Mouse (Mus musculus): ENCODE data around the gene Zwilch. TPM values are rescaled to one million over a fixed set of nuclear protein-coding genes. Genes with fewer than 3 reads are reported as not detected.
A peak's percentile ranks its signal among the peaks of the same experiment; 100 is the strongest.
"Not testable (repeated sequence)": the region's sequence is repeated elsewhere in the genome, so short reads cannot be mapped to it uniquely, and the experiment has no call there.

Gene Zwilch
- polyA plus RNA-seq, 1 experiment, result 8.1 TPM

DNA sequence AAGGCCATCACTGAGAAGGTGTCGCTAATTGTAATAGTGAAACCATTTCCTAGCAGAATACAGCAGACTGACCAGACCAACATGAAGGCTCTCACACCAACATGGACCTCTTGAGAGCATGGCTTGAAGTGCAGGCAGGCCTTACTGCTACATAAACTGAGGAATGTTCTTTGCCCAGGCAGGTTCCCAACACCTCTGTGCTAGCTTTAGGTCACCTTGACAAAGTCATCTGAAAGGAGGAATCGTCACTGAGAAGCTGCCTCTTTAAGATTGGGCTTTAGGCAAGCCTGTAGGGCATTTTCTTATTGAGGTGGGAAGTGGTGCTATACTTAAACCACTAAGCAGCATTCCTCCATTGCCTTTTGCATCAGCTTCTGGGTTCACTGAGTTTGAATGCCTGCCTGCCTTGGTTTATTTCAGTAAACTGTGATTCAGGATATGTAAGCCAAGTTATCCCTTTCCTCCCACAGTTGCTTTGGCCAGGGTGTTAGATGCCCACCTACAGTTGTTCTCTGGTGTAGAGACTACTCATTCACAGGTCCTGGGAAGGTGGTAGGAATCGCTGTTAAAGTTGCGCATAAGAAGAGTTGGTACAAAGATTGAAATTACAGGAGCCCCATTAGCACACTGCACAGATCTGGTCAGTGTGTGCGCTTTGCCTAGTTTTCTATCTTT is 11.4 kb upstream of the Zwilch start:
- WGBS, result 97% methylated on average over 5 of the region's 5 CpGs
- H3K36me3 ChIP-seq (ENCODE audit: control insufficient read depth, insufficient read depth, low read length), result peaks cover 22% of the 10 kb centered on the region
- H3K27ac ChIP-seq (ENCODE audit: control insufficient read depth, insufficient read depth, low read length), result no peak overlapping the region
- H3K27me3 ChIP-seq (ENCODE audit: control insufficient read depth, insufficient read depth, low read length), result no peaks in the 10 kb centered on the region
- peaks cover 3% of the 10 kb centered on the region for H3K4me1 ChIP-seq (replicated peaks; ENCODE audit: control insufficient read depth, insufficient read depth, low read length)
- TF ChIP-seq CTCF (IDR thresholded peaks at IDR 0.05; ENCODE audit: borderline replicate concordance, control insufficient read depth, extremely low read depth, insufficient read depth, low read length, poor library complexity), result no peak
- no peak for TF ChIP-seq POLR2A (IDR thresholded peaks at IDR 0.05; ENCODE audit: control insufficient read depth, extremely low read depth, insufficient read depth, low read length, poor library complexity)
- no peak overlapping the region for H3K4me3 ChIP-seq (ENCODE audit: control insufficient read depth, insufficient read depth, low read length)
- no peak for DNase-seq

DNA sequence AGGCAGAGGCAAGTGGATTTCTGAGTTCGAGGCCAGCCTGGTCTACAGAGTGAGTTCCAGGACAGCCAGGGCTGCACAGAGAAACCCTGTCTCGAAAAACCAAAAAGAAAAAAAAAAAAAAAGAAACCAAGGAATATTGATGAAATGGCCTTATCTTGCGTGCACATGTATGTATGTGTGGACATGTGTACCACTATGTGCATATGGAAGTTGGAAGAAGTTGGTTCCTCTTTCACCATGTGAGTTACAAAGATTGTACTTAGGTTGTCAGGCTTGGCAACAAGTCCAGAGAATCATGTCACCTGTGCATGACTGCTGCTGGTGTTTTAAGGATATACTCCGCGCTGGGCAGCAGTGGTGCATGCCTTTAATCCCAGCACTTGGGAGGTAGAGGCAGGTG is 10.4 kb upstream of the Zwilch start:
- H3K36me3 ChIP-seq (ENCODE audit: control insufficient read depth, insufficient read depth, low read length), result peaks cover 24% of the 10 kb centered on the region
- H3K4me1 ChIP-seq (replicated peaks; ENCODE audit: control insufficient read depth, insufficient read depth, low read length); H3K27me3 ChIP-seq (ENCODE audit: control insufficient read depth, insufficient read depth, low read length); H3K4me3 ChIP-seq (ENCODE audit: control insufficient read depth, insufficient read depth, low read length); DNase-seq; H3K27ac ChIP-seq (ENCODE audit: control insufficient read depth, insufficient read depth, low read length): not testable (repeated sequence)
- WGBS, result 95% methylated on average over 5 of the region's 5 CpGs

DNA sequence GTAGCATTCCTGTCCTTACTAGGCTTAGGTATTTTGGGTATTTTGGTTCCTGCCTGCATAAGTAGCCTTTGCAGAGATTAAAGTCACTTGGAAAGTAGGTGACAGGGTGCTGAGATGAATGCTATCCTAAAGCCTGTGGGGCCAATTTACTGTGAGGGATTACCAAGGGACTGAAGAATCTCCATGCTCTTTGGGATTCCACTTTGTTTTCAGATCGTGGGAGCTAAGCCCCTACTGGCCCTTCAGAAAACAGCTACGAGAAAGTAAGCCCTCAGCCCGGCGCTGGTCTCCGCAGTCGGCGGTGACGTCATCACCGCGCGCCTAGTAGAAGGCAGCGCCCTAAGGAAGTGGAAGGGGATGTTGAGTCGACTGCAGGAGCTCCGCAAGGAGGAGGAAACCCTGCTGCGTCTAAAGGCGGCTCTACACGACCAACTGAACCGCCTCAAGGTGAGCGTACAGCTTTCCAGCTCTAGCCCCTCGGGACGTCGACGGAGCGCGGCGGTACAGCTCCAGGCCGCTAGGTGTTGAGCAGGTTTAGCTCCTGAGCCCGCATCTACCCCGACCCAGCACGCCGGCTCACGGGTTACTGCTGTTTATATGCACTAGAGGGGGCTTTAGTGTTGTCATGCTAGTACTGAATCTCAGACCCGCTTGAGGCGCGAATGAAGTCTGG is 6.2 kb upstream of the Zwilch start, which contains the start of gene Snapc5:
TSS of gene Snapc5 (plus strand) at position 301 of the 673 bp plus-strand sequence.
- WGBS, result under 1% methylated on average over 35 of the region's 35 CpGs
- peaks cover 3% of the 10 kb centered on the region for H3K4me1 ChIP-seq (replicated peaks; ENCODE audit: control insufficient read depth, insufficient read depth, low read length)
- peaks cover 50% of the 10 kb centered on the region for H3K36me3 ChIP-seq (ENCODE audit: control insufficient read depth, insufficient read depth, low read length)
- TF ChIP-seq CTCF (IDR thresholded peaks at IDR 0.05; ENCODE audit: borderline replicate concordance, control insufficient read depth, extremely low read depth, insufficient read depth, low read length, poor library complexity), result peak; percentile 72; the same call in 1 of the 2 replicates
- peak; percentile 78 for TF ChIP-seq POLR2A (IDR thresholded peaks at IDR 0.05; ENCODE audit: control insufficient read depth, extremely low read depth, insufficient read depth, low read length, poor library complexity)
- peak; percentile 88 for DNase-seq
- H3K4me3 ChIP-seq (ENCODE audit: control insufficient read depth, insufficient read depth, low read length), result peak within 1 kb of the TSS; percentile 93
- H3K27me3 ChIP-seq (ENCODE audit: control insufficient read depth, insufficient read depth, low read length), result no peaks in the 10 kb centered on the region
- H3K27ac ChIP-seq (ENCODE audit: control insufficient read depth, insufficient read depth, low read length), result peak within 1 kb of the TSS; percentile 72; the same call in 1 of the 2 replicates

DNA sequence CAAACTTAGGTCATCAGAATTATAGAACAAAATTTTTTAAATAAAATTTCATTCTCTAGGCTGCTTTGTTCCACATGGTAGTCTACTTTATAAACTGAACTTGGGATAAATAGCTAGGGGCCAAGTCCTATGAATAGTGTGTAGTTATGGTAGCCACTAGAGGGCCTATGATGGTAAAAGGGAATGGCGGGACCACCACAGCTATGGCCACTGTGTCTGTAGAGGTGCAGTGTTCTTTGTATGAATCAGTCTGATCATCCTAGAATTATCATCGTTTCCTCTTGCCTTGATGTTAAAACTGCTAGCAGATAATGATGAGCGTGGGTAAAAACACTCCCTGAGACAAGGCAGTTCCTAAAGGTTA is 5.7 kb upstream of the Zwilch start:
- DNase-seq, result peak; percentile 8
- Histone ChIP-seq H3K36me3 (ENCODE audit: control insufficient read depth, insufficient read depth, low read length) (peaks cover 50% of the 10 kb centered on the region), H3K4me1 (replicated peaks; ENCODE audit: control insufficient read depth, insufficient read depth, low read length) (peaks cover 3% of the 10 kb centered on the region), H3K4me3 (ENCODE audit: control insufficient read depth, insufficient read depth, low read length) (no peak overlapping the region), H3K27ac (ENCODE audit: control insufficient read depth, insufficient read depth, low read length) (no peak overlapping the region), H3K27me3 (ENCODE audit: control insufficient read depth, insufficient read depth, low read length) (no peaks in the 10 kb centered on the region)
- WGBS, result 73% methylated on average over 3 of the region's 3 CpGs
- no peak for TF ChIP-seq POLR2A (IDR thresholded peaks at IDR 0.05; ENCODE audit: control insufficient read depth, extremely low read depth, insufficient read depth, low read length, poor library complexity)
- TF ChIP-seq CTCF (IDR thresholded peaks at IDR 0.05; ENCODE audit: borderline replicate concordance, control insufficient read depth, extremely low read depth, insufficient read depth, low read length, poor library complexity), result no peak

DNA sequence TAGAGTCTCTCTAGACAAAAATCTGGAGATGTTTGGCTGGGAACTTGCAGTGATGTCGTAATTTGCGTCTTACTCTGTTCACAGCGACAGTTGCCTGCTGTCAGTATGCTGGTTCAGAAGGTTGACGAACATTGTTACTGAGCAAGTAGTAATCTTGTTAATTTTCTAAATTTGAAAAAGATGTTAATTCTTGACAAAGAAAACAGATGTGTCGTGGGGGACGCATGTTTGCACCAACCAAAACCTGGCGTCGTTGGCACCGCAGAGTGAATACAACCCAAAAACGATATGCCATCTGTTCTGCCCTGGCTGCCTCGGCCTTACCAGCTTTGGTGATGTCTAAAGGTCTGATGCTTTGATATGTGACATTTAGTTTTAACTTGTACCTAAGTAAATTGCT is 2.5 kb upstream of the Zwilch start:
- Histone ChIP-seq H3K4me1 (replicated peaks; ENCODE audit: control insufficient read depth, insufficient read depth, low read length) (peaks cover 7% of the 10 kb centered on the region), H3K27ac (ENCODE audit: control insufficient read depth, insufficient read depth, low read length) (no peak overlapping the region), H3K4me3 (ENCODE audit: control insufficient read depth, insufficient read depth, low read length) (no peak overlapping the region), H3K36me3 (ENCODE audit: control insufficient read depth, insufficient read depth, low read length) (peaks cover 35% of the 10 kb centered on the region), H3K27me3 (ENCODE audit: control insufficient read depth, insufficient read depth, low read length) (no peaks in the 10 kb centered on the region)
- DNase-seq, result no peak
- 97% methylated on average over 11 of the region's 11 CpGs for WGBS
- TF ChIP-seq POLR2A (IDR thresholded peaks at IDR 0.05; ENCODE audit: control insufficient read depth, extremely low read depth, insufficient read depth, low read length, poor library complexity), result no peak

DNA sequence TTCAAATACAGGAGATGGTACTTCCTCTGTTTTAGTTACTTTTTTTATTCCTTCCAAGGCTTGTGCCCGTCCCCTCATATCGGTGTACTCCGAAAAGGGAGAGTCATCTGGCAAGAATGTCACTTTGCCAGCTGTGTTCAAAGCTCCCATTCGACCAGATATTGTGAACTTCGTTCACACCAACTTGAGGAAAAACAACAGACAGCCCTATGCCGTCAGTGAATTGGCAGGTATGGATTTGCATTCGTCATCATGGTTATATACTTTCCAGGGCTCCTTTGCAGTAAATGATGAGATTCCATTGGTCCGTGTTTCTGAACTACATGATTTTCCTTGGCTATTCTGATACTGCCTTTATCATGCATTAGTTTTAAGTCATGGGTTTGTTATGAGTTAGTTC is 1.9 kb upstream of the Zwilch start:
- no peak overlapping the region for H3K4me3 ChIP-seq (ENCODE audit: control insufficient read depth, insufficient read depth, low read length)
- TF ChIP-seq POLR2A (IDR thresholded peaks at IDR 0.05; ENCODE audit: control insufficient read depth, extremely low read depth, insufficient read depth, low read length, poor library complexity) (no peak), CTCF (IDR thresholded peaks at IDR 0.05; ENCODE audit: borderline replicate concordance, control insufficient read depth, extremely low read depth, insufficient read depth, low read length, poor library complexity) (no peak)
- peaks cover 35% of the 10 kb centered on the region for H3K36me3 ChIP-seq (ENCODE audit: control insufficient read depth, insufficient read depth, low read length)
- 80% methylated on average over 8 of the region's 8 CpGs for WGBS
- H3K27me3 ChIP-seq (ENCODE audit: control insufficient read depth, insufficient read depth, low read length), result no peaks in the 10 kb centered on the region
- H3K27ac ChIP-seq (ENCODE audit: control insufficient read depth, insufficient read depth, low read length), result no peak overlapping the region
- peaks cover 4% of the 10 kb centered on the region for H3K4me1 ChIP-seq (replicated peaks; ENCODE audit: control insufficient read depth, insufficient read depth, low read length)
- no peak for DNase-seq

DNA sequence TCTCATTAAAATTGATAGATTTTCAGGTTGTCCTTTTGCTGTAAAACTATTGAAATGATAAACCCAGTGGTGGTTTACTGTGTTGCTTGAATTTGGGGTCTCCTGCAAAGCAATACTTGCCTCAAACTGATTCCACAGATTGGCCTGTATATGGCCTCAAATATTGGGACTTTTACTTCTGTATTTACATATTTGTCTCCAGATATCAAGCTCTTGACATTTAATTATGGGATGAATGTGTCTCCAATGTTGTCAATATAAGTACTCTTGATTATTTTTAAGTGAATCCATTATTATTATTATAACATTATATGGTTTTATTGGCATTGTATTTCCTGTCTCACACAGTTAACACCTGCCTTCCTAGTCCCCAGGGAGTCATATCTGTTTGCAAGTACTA is 1.4 kb upstream of the Zwilch start:
- no peaks in the 10 kb centered on the region for H3K27me3 ChIP-seq (ENCODE audit: control insufficient read depth, insufficient read depth, low read length)
- H3K4me3 ChIP-seq (ENCODE audit: control insufficient read depth, insufficient read depth, low read length), result no peak overlapping the region
- no peak for DNase-seq

More for the DNA sequence above, 1.4 kb upstream of the Zwilch start:
- Histone ChIP-seq H3K4me1 (replicated peaks; ENCODE audit: control insufficient read depth, insufficient read depth, low read length) (peaks cover 4% of the 10 kb centered on the region), H3K27ac (ENCODE audit: control insufficient read depth, insufficient read depth, low read length) (no peak overlapping the region), H3K36me3 (ENCODE audit: control insufficient read depth, insufficient read depth, low read length) (peaks cover 35% of the 10 kb centered on the region)
- TF ChIP-seq POLR2A (IDR thresholded peaks at IDR 0.05; ENCODE audit: control insufficient read depth, extremely low read depth, insufficient read depth, low read length, poor library complexity), result no peak
- TF ChIP-seq CTCF (IDR thresholded peaks at IDR 0.05; ENCODE audit: borderline replicate concordance, control insufficient read depth, extremely low read depth, insufficient read depth, low read length, poor library complexity), result no peak
